Comparison of ENCODE assay signal across 19 mouse cellular contexts in the genomic region with DNA sequence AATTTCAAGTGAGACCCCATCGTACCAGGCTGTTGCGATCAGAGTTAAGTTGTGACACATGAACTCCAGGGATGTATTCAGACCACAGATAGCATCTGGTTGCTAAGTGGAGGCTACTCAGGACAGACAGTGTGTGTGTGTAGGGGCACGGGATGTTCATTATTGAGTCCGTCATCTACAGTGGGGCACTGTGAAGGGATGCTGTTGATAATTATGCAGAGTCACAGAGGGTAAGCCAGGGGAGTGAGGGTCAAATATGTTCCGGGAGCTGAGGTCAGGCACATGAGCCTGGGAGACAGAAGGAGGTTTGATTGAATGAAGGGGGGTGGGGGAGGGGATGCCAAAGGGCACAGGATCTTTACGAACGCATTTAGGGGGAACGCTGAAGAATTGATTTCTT. TPM values are rescaled to one million over a fixed set of nuclear protein-coding genes. Genes with fewer than 3 reads are reported as not detected.
DNase-seq lines count a peak whose midpoint lies in the region; ATAC-seq and TF ChIP-seq lines count a peak whose summit lies in the region.
"Had no signal": no experiment of that assay in that cellular context is flagged by ENCODE, and none has a peak within 500 bp of the region (broad histone marks: within the 10 kb centered on the region; RNA-seq: fewer than 3 reads in every experiment).

No protein-coding gene starts in this region.

- DNase-seq in embryo, embryonic 10 days (ENCODE audit: low spot score): peak; percentile 36
- DNase-seq in embryo, embryonic 9.5 days (ENCODE audit: extremely low spot score): no peak
- DNase-seq in midbrain, postnatal 0 days (ENCODE audit: low spot score): no peak
- peak; percentile 53 for DNase-seq in retina, postnatal 1 day
- no peak for DNase-seq in c-Kit-positive CD71-positive TER-119-positive erythroid progenitor cells, embryonic 14.5 days (ENCODE audit: low spot score)
- DNase-seq: adrenal gland, adult 8-10 months; cerebellum, adult 9-10 months; forebrain, postnatal 0 days; kidney, adult 11 months; thymus, postnatal 14 days had no signal

- H3K4me3 ChIP-seq in midbrain, embryonic 12.5 days: no peak overlapping the region
- no peak overlapping the region for H3K4me3 ChIP-seq in midbrain, postnatal 0 days (ENCODE audit: low read depth, low read length)
- no peak overlapping the region for H3K4me3 ChIP-seq in embryonic facial prominence, embryonic 15.5 days (replicated peaks)
- H3K4me3 ChIP-seq: erythroblast, embryonic 14.5 days; heart, embryonic 10.5 days; limb, embryonic 12.5 days; liver, embryonic 12.5 days; lung, embryonic 15.5 days had no signal

- H3K27ac ChIP-seq in midbrain, embryonic 12.5 days (replicated peaks): no peak overlapping the region
- no peak overlapping the region for H3K27ac ChIP-seq in midbrain, postnatal 0 days (ENCODE audit: low read depth, low read length)
- H3K27ac ChIP-seq in embryonic facial prominence, embryonic 15.5 days (replicated peaks): no peak overlapping the region
- H3K27ac ChIP-seq: heart, embryonic 10.5 days; limb, embryonic 12.5 days; liver, embryonic 12.5 days; lung, embryonic 15.5 days; macrophage had no signal

- ATAC-seq in midbrain, embryonic 12.5 days (ENCODE audit: low FRiP score, low read depth): peak; percentile 74; the same call in 1 of the 2 replicates
- ATAC-seq in midbrain, postnatal 0 days (ENCODE audit: low FRiP score): no peak
- ATAC-seq in embryonic facial prominence, embryonic 15.5 days (ENCODE audit: insufficient number of reproducible peaks, low FRiP score, low TSS enrichment, low read depth): peak; percentile 51; the same call in 1 of the 2 replicates
- ATAC-seq in megakaryocyte-erythroid progenitor cell, adult 5-6 weeks (replicated peaks; ENCODE audit: low FRiP score, low TSS enrichment, poor library complexity, severe bottlenecking): no peak
- ATAC-seq: forebrain, postnatal 0 days; liver, embryonic 12.5 days had no signal

- H3K4me1 ChIP-seq in midbrain, embryonic 12.5 days: peaks cover 14% of the 10 kb centered on the region
- H3K4me1 ChIP-seq in midbrain, postnatal 0 days (ENCODE audit: insufficient read depth, low read length): no peaks in the 10 kb centered on the region
- H3K4me1 ChIP-seq in embryonic facial prominence, embryonic 15.5 days: 0 out of 2 replicates have a peak, but pooled peaks cover 3% of the 10 kb centered on the region

- no peak overlapping the region for H3K4me2 ChIP-seq in midbrain, embryonic 12.5 days (replicated peaks)
- H3K4me2 ChIP-seq in midbrain, postnatal 0 days (ENCODE audit: low read depth, low read length, poor library complexity, severe bottlenecking): no peak overlapping the region
- H3K4me2 ChIP-seq in embryonic facial prominence, embryonic 15.5 days (replicated peaks): no peak overlapping the region
- H3K4me2 ChIP-seq: limb, embryonic 12.5 days; liver, embryonic 12.5 days; lung, embryonic 15.5 days had no signal

- 63% methylated on average over 8 of the region's 8 CpGs for WGBS in midbrain, embryonic 12.5 days
- 81% methylated on average over 8 of the region's 8 CpGs for WGBS in midbrain, postnatal 0 days
- 46% methylated on average over 8 of the region's 8 CpGs for WGBS in embryonic facial prominence, embryonic 15.5 days

- no peaks in the 10 kb centered on the region for H3K27me3 ChIP-seq in midbrain, embryonic 12.5 days
- no peaks in the 10 kb centered on the region for H3K27me3 ChIP-seq in midbrain, postnatal 0 days (ENCODE audit: insufficient read depth, low read length)
- H3K27me3 ChIP-seq in embryonic facial prominence, embryonic 15.5 days: no peaks in the 10 kb centered on the region
- H3K27me3 ChIP-seq: limb, embryonic 12.5 days; liver, embryonic 12.5 days; lung, embryonic 15.5 days had no signal

- no peak overlapping the region for H3K9ac ChIP-seq in midbrain, embryonic 12.5 days (replicated peaks)
- H3K9ac ChIP-seq in midbrain, postnatal 0 days (replicated peaks; ENCODE audit: low read length, poor library complexity, severe bottlenecking): no peak overlapping the region
- H3K9ac ChIP-seq in embryonic facial prominence, embryonic 15.5 days: no peak overlapping the region
- H3K9ac ChIP-seq: forebrain, postnatal 0 days; limb, embryonic 12.5 days; liver, embryonic 12.5 days; lung, embryonic 15.5 days had no signal

- peaks cover 20% of the 10 kb centered on the region for H3K36me3 ChIP-seq in midbrain, embryonic 12.5 days
- H3K36me3 ChIP-seq in midbrain, postnatal 0 days (ENCODE audit: insufficient read depth, low read length): no peaks in the 10 kb centered on the region
- H3K36me3 ChIP-seq in embryonic facial prominence, embryonic 15.5 days: peaks cover 8% of the 10 kb centered on the region; the same call in 1 of the 2 replicates
- H3K36me3 ChIP-seq: lung, embryonic 15.5 days had no signal

- peaks cover 13% of the 10 kb centered on the region; the same call in 1 of the 2 replicates for H3K9me3 ChIP-seq in midbrain, embryonic 12.5 days
- H3K9me3 ChIP-seq in midbrain, postnatal 0 days (ENCODE audit: low read length): no peaks in the 10 kb centered on the region
- H3K9me3 ChIP-seq in embryonic facial prominence, embryonic 15.5 days (replicated peaks): no peaks in the 10 kb centered on the region
- H3K9me3 ChIP-seq: heart, embryonic 10.5 days; liver, embryonic 12.5 days; lung, embryonic 15.5 days had no signal

- no peak for TF ChIP-seq CTCF in midbrain, postnatal 0 days (IDR thresholded peaks at IDR 0.05)

RNA-seq across cellular contexts. Expression of gene Sh3rf1, which starts 17.6 kb away (rescaled TPM):
- 22.0 and 24.5 TPM in 2 replicates for polyA plus RNA-seq in midbrain, embryonic 12.5 days (2016; fragmentation: Nextera tagmentation; extraction: Ambion mirVana)
- 37.5 and 39.8 TPM in 2 replicates for total RNA-seq in midbrain, postnatal 0 days (2014; rRNA removed)
- polyA plus RNA-seq in midbrain, postnatal 0 days (2015; fragmentation: Nextera tagmentation; extraction: Ambion mirVana): 23.9 and 24.3 TPM in 2 replicates
- polyA plus RNA-seq in embryonic facial prominence, embryonic 15.5 days (2015; fragmentation: Nextera tagmentation; extraction: Ambion mirVana): 12.2 and 13.0 TPM in 2 replicates
- total RNA-seq in megakaryocyte-erythroid progenitor cell, adult 5-6 weeks (2014; fragmentation: Nextera tagmentation): 1.8 and 2.8 TPM in 2 replicates
- 0.14 and 0.91 TPM in 2 replicates for total RNA-seq in megakaryocyte-erythroid progenitor cell, adult 5-6 weeks (2017)

Comparison
In these comparisons a context has a peak if more than half of its experiments do, and no peak if none do; other contexts are left out.
1. DNase-seq: peak in embryo, embryonic 10 days (single experiment) and retina, postnatal 1 day (single experiment); none in embryo, embryonic 9.5 days (single experiment), midbrain, postnatal 0 days (single experiment) and c-Kit-positive CD71-positive TER-119-positive erythroid progenitor cells, embryonic 14.5 days (single experiment).
2. ATAC-seq: peak in midbrain, embryonic 12.5 days (single experiment) and embryonic facial prominence, embryonic 15.5 days (single experiment); none in midbrain, postnatal 0 days (single experiment) and megakaryocyte-erythroid progenitor cell, adult 5-6 weeks (single experiment).